Mouse (Mus musculus): ENCODE results near the gene Ccna1.

DNA sequence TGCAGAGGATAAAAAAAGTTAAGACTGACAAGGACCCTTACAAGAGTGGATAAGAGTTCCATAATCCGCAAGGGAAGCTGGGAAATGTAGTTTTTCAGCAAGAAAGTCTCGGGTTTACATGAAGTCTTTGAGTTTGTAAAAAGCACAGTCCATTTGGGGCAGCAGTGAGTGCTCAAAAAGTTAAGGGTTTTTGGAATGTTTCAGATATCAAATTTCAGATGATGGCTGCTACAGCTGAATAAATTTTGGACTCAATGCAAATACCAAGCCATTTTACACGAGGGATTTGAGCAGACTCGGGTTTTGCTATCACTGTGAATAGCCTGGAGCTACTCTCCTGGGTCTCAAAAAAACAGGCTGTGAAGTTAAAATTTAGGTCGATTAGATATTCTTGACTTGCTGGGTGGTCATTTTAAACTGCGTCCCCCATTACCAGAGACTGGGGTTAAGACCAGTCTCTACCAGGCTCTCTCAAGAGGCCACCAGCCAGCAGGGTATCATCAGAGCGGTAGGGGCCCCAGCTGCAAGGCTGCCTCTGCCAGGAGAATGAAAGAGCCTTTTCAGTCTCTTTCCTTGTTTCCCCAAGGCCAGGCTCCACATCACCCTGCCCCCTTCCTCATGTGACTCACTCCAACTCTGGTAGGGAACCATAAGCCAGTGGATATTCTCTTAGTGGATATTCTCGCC lies 40.8 kb upstream of the Ccna1 start:
- TF ChIP-seq POLR2A (IDR thresholded peaks at IDR 0.05; ENCODE audit: borderline replicate concordance, low read depth, low read length) = no peak
- TF ChIP-seq CTCF (IDR thresholded peaks at IDR 0.05; ENCODE audit: low read depth, low read length) = no peak
